Mouse (Mus musculus) hindbrain, postnatal 0 days (tissue): ENCODE measurements at regions not wholly inside any gene's neighbourhood (a gene's known extent, or its start where the extent isn't known, plus 50 kb on each side); places are given as distances from the start of the nearest gene placed in this dataset.

Experiments
- ATAC-seq: fragments of 200-750 bp; cut with Nextera tagmentation; 2 replicates; pipeline ENCODE4 v1.8.0; 2017; ENCODE audit warnings: mild to moderate bottlenecking, moderate TSS enrichment, moderate library complexity
- DNase-seq: peaks from one replicate; pipeline ENCODE4 v3.0.0-alpha.2; 2015; ENCODE audit warnings: low spot score
- H3K27ac ChIP-seq: fragments of 300-500 bp; sonication (generic); 2 replicates; pipeline ENCODE4 v1.5.1; 2014; ENCODE audit warnings: mild to moderate bottlenecking
- H3K27me3 ChIP-seq: fragments of 300-500 bp; sonication (generic); 2 replicates; pipeline ENCODE4 v1.6.1; 2014; ENCODE audit warnings: low read length, mixed read lengths; ENCODE audit not compliant: insufficient read depth
- H3K36me3 ChIP-seq: fragments of 300-500 bp; sonication (generic); 2 replicates; pipeline ENCODE4 v1.6.1; 2014; ENCODE audit warnings: low read length, mixed read lengths; ENCODE audit not compliant: insufficient read depth
- H3K4me1 ChIP-seq: fragments of 300-500 bp; sonication (generic); 2 replicates; pipeline ENCODE4 v1.6.1; 2014; ENCODE audit warnings: antibody characterized with exemption, low read length, mixed read lengths; ENCODE audit not compliant: insufficient read depth
- H3K4me2 ChIP-seq: fragments of 300-500 bp; sonication (generic); 2 replicates; pipeline ENCODE4 v1.6.1; 2014; ENCODE audit warnings: low read depth, mild to moderate bottlenecking, low read length, moderate library complexity, mixed read lengths
- H3K4me3 ChIP-seq: fragments of 300-500 bp; sonication (generic); 2 replicates; pipeline ENCODE4 v1.5.1; 2014; ENCODE audit warnings: low read length
- H3K9ac ChIP-seq: fragments of 300-500 bp; sonication (generic); replicated peaks from 2 replicates; pipeline ENCODE4 v1.6.1; 2014; ENCODE audit warnings: mild to moderate bottlenecking, low read length, moderate library complexity, mixed read lengths
- H3K9me3 ChIP-seq: fragments of 300-500 bp; sonication (generic); 2 replicates; pipeline ENCODE4 v1.6.1; 2016; ENCODE audit warnings: low read length, mixed read lengths
- CTCF ChIP-seq: IDR thresholded peaks from 2 replicates; pipeline ENCODE4 v1.5.1; 2016; ENCODE audit warnings: antibody characterized with exemption, control low read depth, low read depth
- WGBS: fragments of 180-500 bp; shearing (Covaris S2); extraction: QIAGEN DNeasy Blood & Tissue Kit; methylation state at CpG from one replicate; pipeline ENCODE4 v1.1.7; 2014; 5-methylcytosine and 5-hydroxymethylcytosine counted together

DNA sequence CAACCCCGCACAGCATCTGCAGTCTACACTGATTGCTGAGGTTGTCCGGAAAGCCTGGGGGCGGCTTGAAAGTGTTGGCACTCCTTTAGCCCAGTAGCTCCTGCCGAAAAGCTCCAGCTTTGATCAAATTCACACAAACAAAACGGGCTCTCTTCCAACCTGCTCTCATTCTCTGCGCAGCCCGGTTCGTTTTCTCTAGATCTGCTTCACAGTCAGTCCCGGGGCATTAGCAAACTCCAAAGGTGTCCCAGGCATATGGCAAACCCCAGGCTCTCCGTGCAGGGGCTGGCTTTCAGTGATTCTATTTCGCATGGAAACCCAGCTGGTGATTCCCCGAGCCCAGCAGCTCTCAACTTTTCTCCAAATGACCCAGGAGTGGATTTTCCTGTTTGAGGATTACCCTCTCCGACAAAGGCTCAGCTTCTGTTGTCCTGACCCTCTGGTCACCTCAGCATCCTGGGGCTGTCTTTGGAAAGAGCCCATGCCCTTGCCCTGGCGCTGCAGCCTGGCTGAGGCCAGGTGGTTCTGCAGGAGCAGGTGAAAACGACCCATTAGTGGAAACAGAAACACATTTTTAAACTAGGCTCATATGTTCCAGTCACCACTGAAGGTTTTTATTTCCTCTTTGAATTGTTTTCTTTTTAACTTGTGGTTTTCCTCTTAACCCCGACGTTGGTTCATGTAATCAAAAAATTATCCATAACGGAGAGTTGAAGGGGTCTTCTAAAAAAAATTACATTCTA lies 854.9 kb upstream of the Adgrl2 start:
- Histone ChIP-seq H3K9me3 (no peaks in the 10 kb centered on the region), H3K27me3 (no peaks in the 10 kb centered on the region), H3K36me3 (no peaks in the 10 kb centered on the region), H3K4me2 (peak overlapping the region; percentile 56), H3K4me1 (no peaks in the 10 kb centered on the region), H3K9ac (no peak overlapping the region), H3K4me3 (peak overlapping the region; percentile 7), H3K27ac (no peak overlapping the region)
- ATAC-seq = peak; percentile 43; the same call in 1 of the 2 replicates
- no peak for TF ChIP-seq CTCF
- peak; percentile 62 for DNase-seq
- 14% methylated on average over 18 of the region's 18 CpGs for WGBS

DNA sequence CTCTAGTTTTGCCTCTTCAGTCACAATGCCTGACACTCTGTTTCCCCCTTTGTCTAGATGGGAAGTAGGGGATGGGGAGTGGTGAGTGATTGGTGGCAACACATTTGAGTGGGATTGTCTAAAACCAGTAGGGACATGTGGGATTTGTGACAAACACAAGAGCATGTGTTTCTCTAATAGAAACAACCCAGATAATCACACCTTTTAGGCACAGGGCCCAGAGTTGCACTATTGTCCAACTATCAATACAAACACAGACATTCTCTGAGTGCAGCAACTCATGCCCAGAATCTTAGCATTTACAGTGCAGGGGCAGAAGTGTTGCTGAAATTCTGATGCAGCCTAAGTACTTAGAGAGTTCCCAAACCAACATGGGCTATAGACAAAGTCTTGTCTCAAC lies 847.6 kb upstream of the Adgrl2 start:
- no peaks in the 10 kb centered on the region for H3K4me1 ChIP-seq
- no peak overlapping the region for H3K9ac ChIP-seq
- no peak overlapping the region for H3K4me2 ChIP-seq
- no peaks in the 10 kb centered on the region for H3K9me3 ChIP-seq
- H3K27me3 ChIP-seq = no peaks in the 10 kb centered on the region
- no peaks in the 10 kb centered on the region for H3K36me3 ChIP-seq
- no peak for ATAC-seq
- TF ChIP-seq CTCF = no peak
- H3K27ac ChIP-seq = no peak overlapping the region
- DNase-seq = no peak
- no peak overlapping the region for H3K4me3 ChIP-seq

- no peak overlapping the region for H3K4me3 ChIP-seq
- H3K36me3 ChIP-seq = no peaks in the 10 kb centered on the region
- 44% methylated on average over 11 of the region's 11 CpGs for WGBS
- H3K27ac ChIP-seq = no peak overlapping the region
- peak overlapping the region; percentile 6; the same call in 1 of the 2 replicates for H3K4me2 ChIP-seq
- no peaks in the 10 kb centered on the region for H3K27me3 ChIP-seq
- no peaks in the 10 kb centered on the region for H3K4me1 ChIP-seq
- H3K9me3 ChIP-seq = no peaks in the 10 kb centered on the region
- ATAC-seq (no peak), DNase-seq (peak; percentile 5)
- TF ChIP-seq CTCF = no peak
- no peak overlapping the region for H3K9ac ChIP-seq
Measured at GRCm38 (mm10) chr3:149836467-149837233, 846.3 kb upstream of the Adgrl2 start.

DNA sequence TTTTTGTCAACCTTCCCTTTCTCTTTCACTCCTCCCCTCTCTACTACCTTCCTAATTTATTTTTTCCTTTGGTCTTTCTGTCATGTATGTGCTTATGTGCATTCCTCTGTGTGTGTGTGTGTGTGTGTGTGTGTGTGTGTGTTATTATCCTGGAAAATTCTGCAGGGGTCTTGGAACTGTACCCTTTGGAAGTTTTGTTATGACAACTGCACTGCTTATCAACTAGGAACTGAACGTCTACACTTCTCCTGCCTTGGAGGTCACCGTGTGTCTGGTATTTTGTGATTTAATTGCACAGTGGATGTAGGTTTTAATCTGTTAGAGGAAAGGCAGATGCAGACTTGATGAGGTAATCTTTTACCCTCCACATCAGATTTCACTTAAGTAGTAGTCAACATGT lies 836.8 kb upstream of the Adgrl2 start:
- TF ChIP-seq CTCF = no peak
- 75% methylated on average over 2 of the region's 2 CpGs for WGBS

GRCm38 (mm10) chr3:149826757-149827156 lies 836.4 kb upstream of the Adgrl2 start:
- Histone ChIP-seq H3K9me3 (no peaks in the 10 kb centered on the region), H3K4me1 (no peaks in the 10 kb centered on the region), H3K36me3 (no peaks in the 10 kb centered on the region), H3K4me3 (no peak overlapping the region), H3K27ac (no peak overlapping the region), H3K27me3 (no peaks in the 10 kb centered on the region), H3K9ac (no peak overlapping the region), H3K4me2 (no peak overlapping the region)
- DNase-seq = no peak
- 68% methylated on average over 9 of the region's 9 CpGs for WGBS
- ATAC-seq = no peak
- no peak for TF ChIP-seq CTCF

More for the DNA sequence above, 836.8 kb upstream of the Adgrl2 start:
- DNase-seq = no peak
- no peaks in the 10 kb centered on the region for H3K36me3 ChIP-seq
- H3K4me3 ChIP-seq = no peak overlapping the region
- H3K27ac ChIP-seq = no peak overlapping the region
- H3K27me3 ChIP-seq = no peaks in the 10 kb centered on the region
- H3K9ac ChIP-seq = no peak overlapping the region
- no peaks in the 10 kb centered on the region for H3K4me1 ChIP-seq
- no peak overlapping the region for H3K4me2 ChIP-seq
- no peak for ATAC-seq
- no peaks in the 10 kb centered on the region for H3K9me3 ChIP-seq

DNA sequence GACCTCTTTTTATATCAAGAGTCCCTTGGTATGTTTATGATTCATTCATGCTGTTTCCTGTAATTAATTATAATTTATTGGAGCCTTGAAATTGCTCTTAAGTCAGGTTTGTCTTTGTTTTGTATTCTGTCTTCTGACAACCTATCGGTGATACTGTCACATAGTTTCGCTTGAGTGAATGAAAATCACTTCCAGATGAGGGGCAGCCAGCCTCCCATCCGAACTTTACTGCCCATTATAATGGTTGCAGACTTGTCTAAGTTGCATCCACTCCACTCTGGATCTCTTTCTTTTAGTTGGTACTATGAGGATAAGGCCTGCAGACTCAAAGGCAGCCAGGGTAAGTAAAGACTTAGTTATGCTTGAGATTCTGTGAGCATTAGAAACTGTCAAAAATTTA lies 830.3 kb upstream of the Adgrl2 start:
- Histone ChIP-seq H3K27ac (no peak overlapping the region), H3K4me2 (no peak overlapping the region), H3K9me3 (no peaks in the 10 kb centered on the region), H3K9ac (no peak overlapping the region), H3K27me3 (no peaks in the 10 kb centered on the region), H3K4me3 (no peak overlapping the region), H3K4me1 (no peaks in the 10 kb centered on the region), H3K36me3 (no peaks in the 10 kb centered on the region)
- TF ChIP-seq CTCF = no peak
- 74% methylated on average over 3 of the region's 3 CpGs for WGBS
- DNase-seq = no peak
- no peak for ATAC-seq

- TF ChIP-seq CTCF = no peak
- DNase-seq (no peak), ATAC-seq (no peak)
- Histone ChIP-seq H3K9ac (no peak overlapping the region), H3K27ac (no peak overlapping the region), H3K27me3 (no peaks in the 10 kb centered on the region), H3K4me1 (no peaks in the 10 kb centered on the region), H3K4me3 (no peak overlapping the region), H3K4me2 (no peak overlapping the region), H3K9me3 (no peaks in the 10 kb centered on the region), H3K36me3 (no peaks in the 10 kb centered on the region)
- 73% methylated on average over 4 of the region's 4 CpGs for WGBS
Measured at GRCm38 (mm10) chr3:149819863-149820262, 829.5 kb upstream of the Adgrl2 start.
